Mouse (Mus musculus) embryonic fibroblast, embryonic 13.5 days (primary cell): Measurements from ENCODE around the gene Wiz.

Source experiments
- CTCF ChIP-seq: IDR thresholded peaks from 2 replicates; pipeline ENCODE4 v1.5.1; 2011; ENCODE audit warnings: mild to moderate bottlenecking, control low read depth, low read length, moderate library complexity, borderline replicate concordance; ENCODE audit not compliant: insufficient read depth
- POLR2A ChIP-seq: IDR thresholded peaks from 2 replicates; pipeline ENCODE4 v1.6.1; 2011; ENCODE audit warnings: low read depth, mild to moderate bottlenecking, control low read depth, low read length, moderate library complexity

DNA sequence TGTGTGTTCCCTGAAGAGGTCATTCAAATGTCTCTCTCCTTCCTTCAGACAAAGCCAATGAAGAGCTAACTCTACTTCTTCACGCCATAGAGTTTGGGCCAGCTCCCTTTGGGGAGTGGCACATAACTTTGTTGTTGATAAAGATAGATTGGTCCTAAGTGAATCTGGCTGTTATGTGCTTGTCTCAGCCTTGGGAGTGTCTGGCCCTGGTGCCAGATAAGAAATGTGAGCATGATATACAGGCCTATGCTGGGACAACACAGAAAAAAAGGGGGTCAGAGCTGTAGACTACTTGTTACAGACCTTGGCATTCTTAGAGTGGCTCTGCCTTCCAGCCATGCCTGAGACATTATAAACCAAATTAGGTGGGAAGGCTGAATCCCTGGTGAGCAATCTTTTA, 23.9 kb downstream of the Wiz start:
- no peak for TF ChIP-seq CTCF
- TF ChIP-seq POLR2A: no peak
